Mouse (Mus musculus) left cerebral cortex, adult 8-10 months (tissue): ENCODE measurements at regions not wholly inside any gene's neighbourhood (a gene's known extent, or its start where the extent isn't known, plus 50 kb on each side); places are given as distances from the start of the nearest gene placed in this dataset.

ENCODE experiments used
- DNase-seq, 2 experiments: peaks; one replicate each; pipeline ENCODE4 v3.0.0; 2022; ENCODE audit warnings: low spot score in 2 of 2

GRCm38 (mm10) chr10:37380024-37380423, 241.3 kb upstream of the Marcks start:
- DNase-seq, result no peak

- no peak for DNase-seq
Observed at GRCm38 (mm10) chr10:37378002-37378702, 239.4 kb upstream of the Marcks start.

GRCm38 (mm10) chr10:37377258-37378001, 238.7 kb upstream of the Marcks start:
- no peak for DNase-seq

GRCm38 (mm10) chr10:37376172-37376571, 237.5 kb upstream of the Marcks start:
- no peak for DNase-seq

GRCm38 (mm10) chr10:37375648-37376047, 236.9 kb upstream of the Marcks start:
- DNase-seq, result no peak

GRCm38 (mm10) chr10:37368997-37369679, 230.4 kb upstream of the Marcks start:
- no peak for DNase-seq

DNA sequence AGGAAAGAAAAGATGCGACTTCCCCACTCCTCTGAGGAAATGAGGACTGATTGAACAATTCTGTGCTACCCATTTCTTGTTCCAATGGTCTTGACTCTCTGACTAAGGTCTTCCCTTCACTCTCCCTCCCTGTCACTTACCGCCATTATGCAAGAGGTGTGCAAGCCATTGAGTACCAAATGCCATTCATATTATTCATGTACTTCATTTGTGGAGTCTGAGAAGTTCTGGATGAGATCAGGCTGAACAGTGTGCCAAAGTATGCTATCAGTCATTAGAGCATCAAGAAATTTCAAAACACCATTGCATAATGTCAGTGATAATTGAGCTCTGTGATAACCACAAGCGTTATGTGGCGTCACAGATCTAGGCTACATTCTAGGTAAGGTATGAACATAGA, 229.1 kb upstream of the Marcks start:
- no peak for DNase-seq

DNA sequence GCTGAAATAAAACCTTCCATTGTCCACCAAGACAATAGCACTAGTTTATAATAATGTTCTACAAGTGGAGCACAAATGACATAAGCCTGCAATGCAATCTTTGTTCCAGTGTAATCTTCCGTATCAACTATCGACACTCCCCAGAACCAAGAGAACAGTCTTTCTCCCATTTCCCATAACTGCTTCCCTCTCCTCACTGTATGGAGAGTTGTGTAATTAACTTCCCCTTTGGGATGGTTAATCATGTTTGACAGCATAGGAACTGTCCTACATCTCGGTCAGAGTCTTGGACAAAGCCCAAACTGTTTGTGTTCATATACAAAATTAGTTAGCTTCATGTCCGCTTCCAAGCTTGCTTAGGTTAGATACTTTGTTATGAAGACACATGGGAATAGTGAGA, 225.8 kb upstream of the Marcks start:
- no peak for DNase-seq

DNA sequence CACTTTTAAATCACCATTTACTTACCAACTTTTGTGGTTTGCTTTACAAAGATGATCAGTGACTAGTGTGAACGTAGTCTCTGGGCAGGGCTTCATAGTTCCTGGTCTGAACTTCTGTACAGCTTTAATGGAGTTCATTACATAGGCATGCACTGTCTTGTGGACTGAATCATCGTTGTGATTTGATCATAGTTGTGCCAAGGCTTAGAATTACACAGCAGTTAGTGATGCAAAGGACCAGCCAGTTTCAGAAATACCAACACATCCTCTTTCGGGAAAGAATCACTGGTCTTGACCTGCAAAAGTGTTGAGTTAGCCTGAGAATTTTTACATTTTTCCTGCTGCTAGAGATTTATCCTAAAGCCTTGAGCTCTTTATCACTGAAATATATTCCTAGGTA, 222.3 kb upstream of the Marcks start:
- no peak for DNase-seq

DNA sequence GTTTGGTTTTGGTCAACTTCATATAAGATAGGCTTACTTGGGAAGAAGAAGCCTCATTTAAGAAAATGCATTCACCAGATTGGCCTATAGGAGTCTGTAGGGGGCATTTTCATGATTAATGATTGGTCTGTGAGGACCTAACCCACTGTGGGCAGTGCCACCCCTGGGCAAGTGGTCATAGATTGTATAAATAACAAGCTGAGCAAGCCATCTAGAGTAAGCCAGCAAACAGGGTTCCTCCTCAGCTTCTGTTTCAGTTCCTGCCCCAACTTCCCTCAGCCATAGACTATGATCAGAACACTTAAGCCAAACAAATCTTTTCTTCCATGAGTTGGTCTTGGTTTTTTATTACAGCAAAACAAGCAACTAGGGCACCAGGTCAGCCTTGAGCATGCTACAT, 220.2 kb upstream of the Marcks start:
- no peak for DNase-seq

DNA sequence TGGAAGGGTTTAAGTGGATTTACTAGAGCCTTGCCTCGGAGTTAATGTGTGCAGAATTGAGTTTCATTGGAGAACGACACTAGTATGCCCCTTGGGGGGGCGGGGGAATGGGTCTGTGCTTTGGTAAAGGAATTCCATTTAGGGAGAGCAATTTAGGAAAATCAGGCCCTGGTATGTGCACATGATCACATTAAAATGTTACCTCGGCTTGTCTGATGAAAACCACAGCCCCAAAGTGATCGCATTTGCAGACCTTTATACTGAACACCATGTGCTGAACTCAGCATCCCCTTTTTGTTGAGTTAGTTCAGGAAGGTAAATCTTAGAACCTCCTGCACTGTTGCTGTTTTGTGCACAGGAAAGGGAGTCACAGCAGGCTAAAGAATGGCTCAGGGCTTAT, 219.6 kb upstream of the Marcks start:
- no peak for DNase-seq

DNA sequence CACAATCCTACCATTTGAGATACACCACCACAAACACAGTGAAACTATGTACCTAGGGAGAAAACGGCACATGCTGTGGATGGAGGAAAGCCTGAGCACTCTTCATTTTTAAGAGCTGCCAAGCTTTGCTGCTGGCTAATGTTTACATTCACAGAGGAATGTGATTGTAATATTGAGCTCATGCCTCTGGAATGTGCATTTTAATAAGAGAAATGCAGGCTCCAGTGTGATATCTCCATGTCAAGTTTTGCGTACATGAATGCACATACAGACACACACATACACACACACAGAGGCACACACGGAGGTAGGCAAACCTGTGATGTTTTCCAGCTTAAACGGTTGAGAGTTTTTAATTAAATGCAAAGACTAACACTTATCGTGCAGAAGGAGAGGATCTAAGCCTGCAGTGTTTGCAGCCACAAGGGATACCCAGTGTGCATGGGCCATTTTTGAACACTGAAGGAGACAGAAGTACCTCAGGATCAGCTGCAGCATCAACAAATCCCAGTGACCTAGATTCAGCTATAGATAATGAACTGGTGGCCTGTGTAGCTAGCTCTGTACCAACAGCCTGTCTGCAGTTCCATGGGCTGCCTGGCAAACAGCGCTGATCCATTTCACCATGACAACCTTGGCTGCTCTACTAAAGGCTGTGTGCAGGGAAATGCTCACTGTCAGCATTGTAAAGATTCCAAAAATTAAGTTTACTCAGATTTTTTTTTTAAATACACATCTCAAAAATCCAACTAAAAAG, 218.8 kb upstream of the Marcks start:
- peak; percentile 7 to 42 for DNase-seq

DNA sequence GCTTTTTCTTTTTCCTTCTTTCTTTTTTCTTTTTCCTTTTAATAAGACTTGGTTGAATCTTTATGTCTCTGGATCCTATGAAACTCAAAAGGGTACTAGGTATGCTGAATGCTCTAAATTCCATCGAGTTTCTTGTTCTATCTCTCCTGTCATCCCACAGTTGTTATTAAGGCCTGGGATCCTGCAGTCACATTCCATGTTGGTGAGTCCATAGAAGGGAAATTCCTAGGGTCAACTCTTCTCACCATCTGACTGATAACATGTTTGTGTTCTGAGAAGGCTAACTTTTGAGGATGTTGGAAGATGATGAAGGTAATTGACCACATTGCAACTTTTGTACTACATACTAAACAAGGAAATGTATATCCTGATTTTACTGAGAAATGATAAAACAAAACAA, 210.5 kb upstream of the Marcks start:
- DNase-seq, result no peak

DNA sequence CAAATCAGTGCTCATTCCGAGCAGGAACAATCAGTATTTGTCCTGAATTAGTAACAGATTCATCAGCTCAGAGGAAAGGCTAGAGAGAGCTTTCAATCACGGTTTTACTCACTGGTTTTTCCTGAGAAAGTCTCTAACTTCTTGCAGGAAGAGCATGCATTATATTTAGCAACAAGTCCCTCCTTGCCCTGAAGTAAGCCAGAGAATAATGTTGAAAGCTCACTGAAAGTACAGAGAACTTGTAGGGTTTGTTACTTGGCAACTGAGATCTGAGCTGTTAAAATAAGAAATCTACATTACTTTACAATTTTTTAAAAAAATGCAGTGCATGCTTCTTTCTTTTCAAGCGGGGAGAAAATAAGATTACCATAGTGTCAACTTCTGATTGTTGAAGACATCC, 209.7 kb upstream of the Marcks start:
- DNase-seq, result no peak

GRCm38 (mm10) chr10:37347661-37348060, 208.9 kb upstream of the Marcks start:
- no peak for DNase-seq

GRCm38 (mm10) chr10:37342675-37343074, 204.0 kb upstream of the Marcks start:
- peak in 1 of 2 experiments; percentile 18 for DNase-seq

DNA sequence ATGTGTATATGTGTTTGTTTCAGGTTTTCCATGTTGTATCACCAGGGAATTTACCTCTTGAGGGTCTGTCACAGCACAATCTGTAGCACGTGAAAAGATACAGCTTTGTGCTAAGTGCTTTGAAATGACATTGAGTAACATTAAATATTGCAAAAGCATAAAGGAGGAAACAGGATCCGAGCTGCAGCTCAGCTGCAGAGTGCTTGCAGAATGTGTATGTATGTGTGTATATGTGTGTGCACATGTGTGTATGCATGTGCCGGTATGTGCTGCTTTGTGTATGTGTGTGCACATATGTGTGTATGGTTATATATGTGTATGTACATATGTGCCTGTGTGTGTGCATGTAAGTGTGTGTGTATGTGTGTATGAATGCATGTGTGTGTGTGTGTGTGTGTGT, 200.9 kb upstream of the Marcks start:
- no peak for DNase-seq

GRCm38 (mm10) chr10:37338073-37338912, 199.6 kb upstream of the Marcks start:
- DNase-seq, result no peak

- DNase-seq, result no peak
Observed at GRCm38 (mm10) chr10:37337172-37337620, 198.5 kb upstream of the Marcks start.

- DNase-seq, result no peak
Observed at GRCm38 (mm10) chr10:37335148-37335547, 196.4 kb upstream of the Marcks start.

DNA sequence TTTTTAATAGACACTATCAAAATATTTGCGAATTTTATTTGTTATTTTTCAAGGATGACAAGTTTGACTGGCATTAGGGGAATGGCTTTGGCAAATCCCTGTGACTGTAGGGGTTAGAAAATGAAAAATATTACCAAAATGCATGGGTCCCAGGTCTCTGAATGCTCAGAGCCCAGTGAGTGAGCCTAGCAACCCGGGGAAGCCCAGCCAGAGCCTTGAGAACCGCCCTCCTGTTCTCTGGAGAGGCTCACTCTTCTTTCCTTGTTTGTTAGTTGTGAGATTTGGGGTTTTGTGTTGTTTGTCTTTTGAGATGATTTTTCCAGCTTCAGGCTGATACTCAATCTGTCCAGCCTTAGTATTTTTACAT, 187.4 kb upstream of the Marcks start:
- no peak for DNase-seq
